Mouse (Mus musculus) brain, embryonic 14.5 days (tissue): ENCODE results near the gene Yif1b. TPM values are rescaled to one million over a fixed set of nuclear protein-coding genes. Genes with fewer than 3 reads are reported as not detected.

Experiments used
- DNase-seq: peaks from one replicate; pipeline ENCODE4 v3.0.0-alpha.2; 2011; ENCODE audit warnings: low read depth
- CTCF ChIP-seq: fragments of 200-500 bp; IDR thresholded peaks from 2 replicates; pipeline ENCODE4 v1.5.1; 2012; ENCODE audit warnings: inconsistent platforms, mild to moderate bottlenecking, moderate library complexity, borderline replicate concordance; ENCODE audit not compliant: insufficient read depth, insufficient read length; ENCODE audit errors: extremely low read depth
- POLR2A ChIP-seq: fragments of 200-500 bp; IDR thresholded peaks from 2 replicates; pipeline ENCODE4 v1.6.1; 2012; ENCODE audit warnings: mild to moderate bottlenecking, inconsistent platforms, borderline replicate concordance; ENCODE audit not compliant: poor library complexity, insufficient read depth, insufficient read length, severe bottlenecking; ENCODE audit errors: extremely low read depth
- polyA plus RNA-seq: library from polyadenylated mRNA; depleted of rRNA; stranded (reverse); fragments of >200 nt; gene quantifications from 2 replicates; pipeline ENCODE4 v1.2.3, GENCODE M21; 2012

Yif1b gene
- polyA plus RNA-seq, 1 experiment, result 67.2 TPM

GRCm38 (mm10) chr7:29228202-29228601 is 9.9 kb upstream of the Yif1b start:
- DNase-seq, result no peak
- TF ChIP-seq POLR2A (no peak), CTCF (no peak)

- TF ChIP-seq CTCF (no peak), POLR2A (no peak)
- DNase-seq, result no peak
These were observed 7.6 kb upstream of the Yif1b start for GRCm38 (mm10) chr7:29230560-29230959.

GRCm38 (mm10) chr7:29231517-29231916 is 6.6 kb upstream of the Yif1b start:
- TF ChIP-seq CTCF (no peak), POLR2A (no peak)
- DNase-seq, result no peak

- TF ChIP-seq CTCF (no peak), POLR2A (no peak)
- DNase-seq, result no peak
These were observed 5.7 kb upstream of the Yif1b start, which contains the start of gene Kcnk6 for GRCm38 (mm10) chr7:29232247-29233013. Gene Kcnk6, minus strand, starts transcription at chr7:29232515.

- no peak for DNase-seq
- TF ChIP-seq POLR2A, result no peak
- TF ChIP-seq CTCF, result no peak
These were observed 4.4 kb upstream of the Yif1b start for GRCm38 (mm10) chr7:29233745-29234144.

GRCm38 (mm10) chr7:29234661-29235060 is 3.5 kb upstream of the Yif1b start:
- TF ChIP-seq CTCF (peak; percentile 21; the same call in 1 of the 2 replicates), POLR2A (no peak)
- DNase-seq, result no peak

- DNase-seq, result no peak
- no peak for TF ChIP-seq POLR2A
- TF ChIP-seq CTCF, result no peak
These were observed 1.5 kb upstream of the Yif1b start for GRCm38 (mm10) chr7:29236593-29236992.

- DNase-seq, result peak; percentile 29
These were observed 533 bp upstream of the Yif1b start for GRCm38 (mm10) chr7:29237596-29237995.

- DNase-seq, result no peak
- TF ChIP-seq POLR2A (no peak), CTCF (peak; percentile 53)
These were observed 6.7 kb downstream of the Yif1b start for GRCm38 (mm10) chr7:29244732-29245416.

- TF ChIP-seq CTCF (no peak), POLR2A (no peak)
- DNase-seq, result no peak
These were observed 7.9 kb downstream of the Yif1b start for GRCm38 (mm10) chr7:29246015-29246414.

GRCm38 (mm10) chr7:29246619-29247313 is 8.6 kb downstream of the Yif1b start:
- TF ChIP-seq POLR2A, result no peak
- TF ChIP-seq CTCF, result no peak
- no peak for DNase-seq
